Mouse (Mus musculus) brown adipose tissue, adult 24 weeks (tissue): ENCODE measurements around the gene Pwwp2a. TPM values are rescaled to one million over a fixed set of nuclear protein-coding genes. Genes with fewer than 3 reads are reported as not detected.

Experiments
- H3K27ac ChIP-seq: fragments of 200-500 bp; replicated peaks from 2 replicates; pipeline ENCODE4 v1.5.1; 2012; ENCODE audit warnings: low read depth, mild to moderate bottlenecking, low read length
- H3K4me1 ChIP-seq: fragments of 200-500 bp; 2 replicates; pipeline ENCODE4 v1.6.1; 2012; ENCODE audit warnings: low read length, mixed read lengths; ENCODE audit not compliant: control insufficient read depth, insufficient read depth, insufficient read length
- H3K4me3 ChIP-seq: fragments of 200-500 bp; 2 replicates; pipeline ENCODE4 v1.5.1; 2012; ENCODE audit warnings: low read depth, mild to moderate bottlenecking, low read length, moderate library complexity; ENCODE audit not compliant: insufficient read depth
- polyA plus RNA-seq: library from polyadenylated mRNA; stranded (reverse); fragments of >200 nt; gene quantifications from 2 replicates; pipeline ENCODE4 v1.2.4, GENCODE M21; 2012; ENCODE audit not compliant: missing spikeins, insufficient read depth, insufficient read length

The Pwwp2a gene
- polyA plus RNA-seq, 1 experiment = 7.6 TPM

GRCm38 (mm10) chr11:43696623-43697022 is 14.8 kb downstream of the Pwwp2a start:
- peaks cover 4% of the 10 kb centered on the region for H3K4me1 ChIP-seq
- no peak overlapping the region for H3K27ac ChIP-seq
- no peak overlapping the region for H3K4me3 ChIP-seq

DNA sequence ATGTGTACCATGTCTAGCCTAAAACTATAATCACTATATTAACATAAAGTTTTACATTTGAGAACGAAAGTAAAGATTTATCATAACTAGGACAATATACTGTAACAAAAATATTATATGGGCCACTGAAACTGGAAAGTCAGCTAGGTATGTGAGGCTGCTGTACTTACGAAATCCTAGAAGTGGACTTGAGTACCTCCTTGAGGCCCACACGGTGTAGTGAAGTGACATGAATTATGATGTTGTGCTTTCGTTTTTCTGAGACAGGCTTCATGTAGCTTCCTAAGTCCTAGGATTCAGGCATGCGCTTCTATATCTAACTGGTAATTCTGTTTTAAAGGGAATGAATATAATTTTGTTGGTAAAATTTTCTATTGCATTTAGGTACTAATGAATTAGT is 16.8 kb downstream of the Pwwp2a start:
- Histone ChIP-seq H3K4me1 (peaks cover 4% of the 10 kb centered on the region), H3K27ac (no peak overlapping the region), H3K4me3 (no peak overlapping the region)

- peaks cover 4% of the 10 kb centered on the region for H3K4me1 ChIP-seq
- H3K27ac ChIP-seq = no peak overlapping the region
- no peak overlapping the region for H3K4me3 ChIP-seq
These were observed 18.5 kb downstream of the Pwwp2a start for GRCm38 (mm10) chr11:43700291-43700690.

DNA sequence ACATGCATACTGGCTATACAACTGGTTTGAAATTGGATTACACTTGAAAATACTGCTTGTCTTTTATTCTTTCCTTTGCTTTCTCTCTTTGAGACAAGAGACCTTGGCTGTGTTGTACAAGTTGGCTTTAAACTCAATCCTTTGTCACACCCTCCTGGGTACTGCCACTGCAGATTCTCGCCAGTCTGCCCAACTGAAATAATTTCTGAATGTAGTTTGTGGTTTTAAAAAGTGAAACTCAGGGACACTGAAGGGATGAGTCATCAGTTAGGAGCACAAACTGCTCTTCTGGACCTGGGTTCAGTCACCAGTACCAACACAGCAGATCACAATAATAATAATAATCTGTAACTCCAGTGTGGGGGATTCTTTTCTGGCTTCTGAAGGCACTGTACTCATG is 21.8 kb downstream of the Pwwp2a start:
- no peak overlapping the region for H3K4me3 ChIP-seq
- H3K27ac ChIP-seq = no peak overlapping the region
- H3K4me1 ChIP-seq = no peaks in the 10 kb centered on the region

DNA sequence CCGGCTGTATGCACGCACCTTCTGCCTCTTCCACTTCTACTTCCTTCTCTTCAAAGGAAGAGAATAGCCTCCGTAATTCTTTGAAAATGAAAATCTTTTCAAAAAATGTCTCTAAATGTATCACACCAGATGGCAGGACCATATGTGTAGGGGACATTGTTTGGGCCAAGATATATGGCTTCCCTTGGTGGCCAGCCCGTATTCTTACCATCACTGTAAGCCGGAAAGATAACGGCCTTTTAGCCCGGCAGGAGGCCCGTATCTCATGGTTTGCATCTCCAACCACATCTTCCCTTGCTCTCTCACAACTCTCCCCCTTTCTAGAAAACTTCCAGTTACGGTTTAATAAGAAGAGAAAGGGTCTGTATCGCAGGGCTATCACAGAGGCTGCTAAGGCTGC is 24.0 kb downstream of the Pwwp2a start:
- H3K4me3 ChIP-seq = no peak overlapping the region
- H3K27ac ChIP-seq = no peak overlapping the region
- no peaks in the 10 kb centered on the region for H3K4me1 ChIP-seq

DNA sequence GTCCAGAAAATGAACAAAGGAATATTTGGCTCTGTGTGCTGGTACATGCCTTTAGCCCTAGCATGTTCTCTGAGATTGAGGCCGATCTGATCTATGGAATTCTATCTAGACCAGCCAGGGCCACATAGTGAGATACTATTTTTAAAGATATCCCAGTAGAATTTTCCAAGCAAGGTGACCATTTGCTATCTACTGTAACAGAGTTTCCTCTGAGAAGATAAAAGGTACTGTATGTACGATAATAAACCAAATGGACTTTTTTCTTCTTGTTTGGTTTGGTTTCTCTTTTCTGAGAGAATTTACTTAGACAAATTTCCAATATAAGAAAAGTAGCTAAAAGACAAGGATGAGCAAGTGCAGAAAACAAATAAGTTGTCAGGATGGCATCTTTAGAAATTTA is 26.6 kb downstream of the Pwwp2a start:
- no peaks in the 10 kb centered on the region for H3K4me1 ChIP-seq
- H3K27ac ChIP-seq = no peak overlapping the region
- H3K4me3 ChIP-seq = no peak overlapping the region

- H3K27ac ChIP-seq = no peak overlapping the region
- H3K4me1 ChIP-seq = no peaks in the 10 kb centered on the region
- no peak overlapping the region for H3K4me3 ChIP-seq
These were observed 30.4 kb downstream of the Pwwp2a start for GRCm38 (mm10) chr11:43712178-43712577.

GRCm38 (mm10) chr11:43723411-43723810 is 41.6 kb downstream of the Pwwp2a start:
- Histone ChIP-seq H3K4me3 (no peak overlapping the region), H3K4me1 (no peaks in the 10 kb centered on the region), H3K27ac (no peak overlapping the region)

DNA sequence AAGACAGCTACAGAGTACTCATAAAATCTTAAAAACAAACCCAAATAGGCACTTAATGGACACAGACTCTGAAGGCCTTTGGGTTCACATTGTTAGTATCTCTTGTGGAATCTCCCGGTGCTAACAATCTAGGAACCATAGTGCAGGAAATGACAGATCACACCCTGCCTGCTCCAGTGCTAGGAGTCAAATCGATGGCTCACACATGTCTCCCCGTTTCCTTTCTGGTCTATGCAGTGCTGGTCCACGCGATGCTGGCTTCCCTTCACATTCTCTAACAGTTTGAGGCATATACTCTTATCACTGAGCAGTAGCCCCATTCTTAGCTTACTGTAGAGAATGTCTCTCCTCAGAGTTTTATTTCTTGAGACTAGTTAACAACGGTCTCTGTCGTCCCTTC is 46.0 kb downstream of the Pwwp2a start:
- no peak overlapping the region for H3K4me3 ChIP-seq
- H3K27ac ChIP-seq = no peak overlapping the region
- peaks cover 2% of the 10 kb centered on the region; the same call in 1 of the 2 replicates for H3K4me1 ChIP-seq

- H3K4me3 ChIP-seq = no peak overlapping the region
- peaks cover 2% of the 10 kb centered on the region; the same call in 1 of the 2 replicates for H3K4me1 ChIP-seq
- no peak overlapping the region for H3K27ac ChIP-seq
These were observed 47.0 kb downstream of the Pwwp2a start for GRCm38 (mm10) chr11:43728737-43729301.

DNA sequence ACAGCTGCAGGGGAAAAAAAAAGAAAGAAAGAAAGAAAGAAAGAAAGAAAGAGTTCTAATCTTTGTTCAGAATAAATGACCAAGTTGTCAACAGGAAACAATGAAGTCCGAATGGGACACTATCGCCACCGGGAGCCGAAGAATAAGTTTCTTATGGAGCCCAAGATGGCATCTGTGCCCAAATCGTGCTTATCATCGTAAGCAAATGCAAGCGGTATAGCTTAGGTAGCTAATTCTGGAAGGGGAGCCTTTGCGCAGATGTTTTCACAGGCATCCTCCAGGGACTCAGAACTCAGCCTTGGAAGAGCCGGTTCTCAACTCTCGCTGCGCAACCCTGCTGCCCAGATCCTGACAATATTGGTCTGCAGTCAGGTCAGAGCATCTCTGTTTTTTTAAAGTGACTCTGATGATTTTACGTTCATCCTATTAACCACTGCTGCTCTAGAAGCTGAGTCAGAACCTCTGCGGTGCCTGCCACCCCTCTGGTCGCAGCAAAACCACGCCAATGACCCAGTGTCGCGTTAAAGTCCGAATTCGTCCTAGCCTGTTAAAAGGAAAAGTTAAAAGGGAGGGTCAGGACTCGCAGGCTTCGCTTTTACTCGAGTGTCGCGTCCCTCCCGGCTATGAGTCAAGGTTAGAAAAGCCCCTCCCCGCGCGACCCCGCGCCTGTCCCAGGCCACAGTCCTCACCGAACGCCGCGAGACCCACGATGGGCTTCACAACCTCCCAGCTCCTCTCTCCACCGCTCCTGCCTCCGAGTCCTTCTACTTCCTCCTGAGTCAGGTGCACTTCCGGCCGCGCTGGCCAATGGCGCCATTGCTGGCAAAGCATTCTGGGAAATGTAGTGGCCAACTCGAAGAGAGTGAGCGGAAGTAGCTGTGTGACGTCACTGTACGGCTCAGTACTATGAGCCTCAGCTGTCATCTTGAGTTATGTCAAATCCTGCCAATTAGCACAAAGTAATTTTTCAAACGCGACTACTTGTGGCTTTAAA is 65.7 kb downstream of the Pwwp2a start, which contains the start of gene Ttc1:
Gene Ttc1 (minus strand): TSS at position 776 of the 994 bp plus-strand sequence.
- Histone ChIP-seq H3K4me1 (0 out of 2 replicates have a peak, but pooled peaks cover 3% of the 10 kb centered on the region), H3K27ac (peak within 1 kb of the TSS; percentile 58), H3K4me3 (peak within 1 kb of the TSS; percentile 84)

- Histone ChIP-seq H3K4me3 (no peak overlapping the region), H3K27ac (no peak overlapping the region), H3K4me1 (0 out of 2 replicates have a peak, but pooled peaks cover 3% of the 10 kb centered on the region)
These were observed 69.7 kb downstream of the Pwwp2a start for GRCm38 (mm10) chr11:43751542-43751941.

DNA sequence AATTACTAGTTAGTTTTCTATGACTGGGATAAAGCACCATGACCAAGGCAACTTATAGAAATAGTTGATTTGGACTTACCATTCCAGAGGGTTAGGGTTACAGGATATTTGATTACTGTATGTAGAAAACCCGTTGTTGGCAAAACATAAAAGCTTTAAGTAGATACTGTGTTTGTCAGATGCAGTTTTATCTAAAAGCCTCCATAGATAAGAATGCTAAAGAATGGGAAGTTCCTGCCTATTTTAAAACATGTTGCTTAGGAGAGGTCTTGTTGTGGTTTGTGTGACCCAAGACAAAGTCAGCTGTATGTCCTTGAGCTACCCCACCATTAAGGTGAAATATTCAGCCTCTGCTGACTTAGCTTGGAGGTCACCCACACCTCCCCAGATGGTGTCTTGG is 72.8 kb downstream of the Pwwp2a start:
- no peaks in the 10 kb centered on the region for H3K4me1 ChIP-seq
- no peak overlapping the region for H3K4me3 ChIP-seq
- H3K27ac ChIP-seq = no peak overlapping the region

GRCm38 (mm10) chr11:43755411-43755810 is 73.6 kb downstream of the Pwwp2a start:
- no peak overlapping the region for H3K27ac ChIP-seq
- no peaks in the 10 kb centered on the region for H3K4me1 ChIP-seq
- H3K4me3 ChIP-seq = no peak overlapping the region

DNA sequence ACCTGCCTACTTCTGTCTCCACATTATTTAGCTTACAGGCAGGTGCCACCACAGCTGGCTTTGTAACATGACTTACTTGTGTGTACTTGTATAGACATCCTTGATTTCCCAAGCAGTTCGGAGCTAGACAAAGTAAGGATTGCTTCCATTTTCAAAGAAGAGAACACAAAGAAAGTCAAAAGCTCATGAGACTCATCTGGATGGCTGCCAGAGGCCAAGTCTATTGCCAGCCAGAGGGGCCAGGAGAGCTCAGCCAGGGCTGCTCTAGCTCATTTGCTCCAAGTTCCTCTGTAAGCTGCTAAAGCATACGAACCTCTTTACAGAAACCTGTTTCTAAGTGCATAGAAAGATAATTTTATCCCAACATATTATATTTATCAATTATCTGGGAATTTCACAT is 76.6 kb downstream of the Pwwp2a start:
- Histone ChIP-seq H3K4me3 (no peak overlapping the region), H3K27ac (no peak overlapping the region), H3K4me1 (no peaks in the 10 kb centered on the region)
